Mouse (Mus musculus): ENCODE results near the gene Thoc7.

GRCm38 (mm10) chr14:13906461-13906860, 55.2 kb downstream of the Thoc7 start:
- no peak for TF ChIP-seq CTCF (IDR thresholded peaks at IDR 0.05; ENCODE audit: borderline replicate concordance, insufficient read depth, low read length)
- no peak for TF ChIP-seq POLR2A (IDR thresholded peaks at IDR 0.05; ENCODE audit: low read depth, low read length)

Measured in embryonic fibroblast, embryonic 13.5 days (primary cell).